Mouse (Mus musculus) lung, embryonic 14.5 days (tissue): ENCODE data around the gene Foxk1. TPM values are rescaled to one million over a fixed set of nuclear protein-coding genes. Genes with fewer than 3 reads are reported as not detected.

Experiments
- ATAC-seq: fragments of 200-750 bp; cut with Nextera tagmentation; 2 replicates; pipeline ENCODE4 v1.8.0; 2017; ENCODE audit warnings: mild to moderate bottlenecking, moderate TSS enrichment, moderate library complexity; ENCODE audit not compliant: insufficient read depth
- DNase-seq: peaks from one replicate; pipeline ENCODE4 v3.0.0-alpha.2; 2015
- H3K27ac ChIP-seq: fragments of 300-500 bp; sonication (generic); 2 replicates; pipeline ENCODE4 v1.5.1; 2014; ENCODE audit warnings: low read depth, mild to moderate bottlenecking, moderate library complexity
- H3K27me3 ChIP-seq: fragments of 300-500 bp; sonication (generic); 2 replicates; pipeline ENCODE4 v1.6.1; 2014; ENCODE audit warnings: low read length, control low read depth; ENCODE audit not compliant: insufficient read depth
- H3K36me3 ChIP-seq: fragments of 300-500 bp; sonication (generic); 2 replicates; pipeline ENCODE4 v1.6.1; 2014; ENCODE audit warnings: control low read depth; ENCODE audit not compliant: insufficient read depth
- H3K4me1 ChIP-seq: fragments of 300-500 bp; sonication (generic); 2 replicates; pipeline ENCODE4 v1.6.1; 2014; ENCODE audit warnings: antibody characterized with exemption, control low read depth; ENCODE audit not compliant: insufficient read depth
- H3K4me2 ChIP-seq: fragments of 300-500 bp; sonication (generic); 2 replicates; pipeline ENCODE4 v1.6.1; 2014; ENCODE audit warnings: mild to moderate bottlenecking
- H3K4me3 ChIP-seq: fragments of 300-500 bp; sonication (generic); 2 replicates; pipeline ENCODE4 v1.5.1; 2014; ENCODE audit warnings: low read depth, low read length
- H3K9ac ChIP-seq: fragments of 300-500 bp; sonication (generic); 2 replicates; pipeline ENCODE4 v1.6.1; 2014
- H3K9me3 ChIP-seq: fragments of 300-500 bp; sonication (generic); 2 replicates; pipeline ENCODE4 v1.6.1; 2016; ENCODE audit warnings: low read depth, low read length, control low read depth
- CTCF ChIP-seq: IDR thresholded peaks from 2 replicates; pipeline ENCODE4 v1.5.1; 2016; ENCODE audit warnings: antibody characterized with exemption, low read depth
- WGBS: fragments of 180-500 bp; shearing (Covaris S2); extraction: QIAGEN DNeasy Blood & Tissue Kit; methylation state at CpG from one replicate; pipeline ENCODE4 v1.1.7; 2014; 5-methylcytosine and 5-hydroxymethylcytosine counted together
- polyA plus RNA-seq: library from polyadenylated mRNA; unstranded; fragments of >200 nt; fragmentation: Nextera tagmentation; extraction: Ambion mirVana; gene quantifications from 2 replicates; pipeline ENCODE4 v1.2.1, GENCODE M21; 2014

Foxk1 gene
- polyA plus RNA-seq, 1 experiment from 2014 or later, result 7.9 TPM

DNA sequence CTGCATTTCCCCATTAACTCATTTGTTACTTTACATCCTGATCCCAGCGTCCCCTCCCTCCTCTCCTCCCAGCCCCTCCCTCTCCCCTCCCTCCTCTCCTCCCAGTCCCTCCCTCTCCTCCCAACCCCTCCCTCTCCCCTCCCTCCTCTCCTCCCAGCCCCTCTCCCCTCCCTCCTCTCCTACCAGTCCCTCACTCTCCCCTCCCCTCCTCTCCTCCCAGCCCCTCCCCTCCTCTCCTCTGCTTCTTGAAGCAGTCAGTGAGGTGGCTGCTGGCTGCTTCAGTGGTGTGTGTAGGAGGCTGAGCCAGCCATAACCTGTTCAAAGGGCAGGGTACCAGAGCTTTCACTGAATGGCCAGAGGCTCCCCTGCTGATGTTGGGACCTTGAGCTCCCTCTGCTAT is 50.5 kb downstream of the Foxk1 start:
- 23% methylated on average over 1 of the region's 1 CpGs for WGBS
- Histone ChIP-seq H3K27ac (no peak overlapping the region), H3K4me2 (no peak overlapping the region), H3K36me3 (peaks cover 64% of the 10 kb centered on the region), H3K9me3 (no peaks in the 10 kb centered on the region), H3K9ac (no peak overlapping the region), H3K4me3 (no peak overlapping the region), H3K4me1 (no peaks in the 10 kb centered on the region), H3K27me3 (no peaks in the 10 kb centered on the region)
- DNase-seq, result no peak
- ATAC-seq, result no peak
- TF ChIP-seq CTCF, result no peak

GRCm38 (mm10) chr5:142453742-142454141 is 52.4 kb downstream of the Foxk1 start:
- peaks cover 81% of the 10 kb centered on the region for H3K36me3 ChIP-seq
- H3K9ac ChIP-seq, result no peak overlapping the region
- TF ChIP-seq CTCF, result no peak
- H3K4me1 ChIP-seq, result no peaks in the 10 kb centered on the region
- no peak overlapping the region for H3K4me2 ChIP-seq
- H3K27ac ChIP-seq, result no peak overlapping the region
- 89% methylated on average over 13 of the region's 13 CpGs for WGBS
- H3K4me3 ChIP-seq, result no peak overlapping the region
- H3K9me3 ChIP-seq, result no peaks in the 10 kb centered on the region
- H3K27me3 ChIP-seq, result no peaks in the 10 kb centered on the region
- DNase-seq, result no peak
- no peak for ATAC-seq

- no peak for TF ChIP-seq CTCF
- DNase-seq, result no peak
- Histone ChIP-seq H3K9me3 (no peaks in the 10 kb centered on the region), H3K27ac (peak overlapping the region; percentile 76; the same call in 1 of the 2 replicates), H3K9ac (no peak overlapping the region), H3K4me3 (no peak overlapping the region), H3K36me3 (peaks cover 64% of the 10 kb centered on the region), H3K4me2 (no peak overlapping the region), H3K4me1 (no peaks in the 10 kb centered on the region), H3K27me3 (no peaks in the 10 kb centered on the region)
- ATAC-seq, result no peak
- WGBS, result 36% methylated on average over 15 of the region's 15 CpGs
Measured at GRCm38 (mm10) chr5:142456318-142456717, 55.0 kb downstream of the Foxk1 start.

DNA sequence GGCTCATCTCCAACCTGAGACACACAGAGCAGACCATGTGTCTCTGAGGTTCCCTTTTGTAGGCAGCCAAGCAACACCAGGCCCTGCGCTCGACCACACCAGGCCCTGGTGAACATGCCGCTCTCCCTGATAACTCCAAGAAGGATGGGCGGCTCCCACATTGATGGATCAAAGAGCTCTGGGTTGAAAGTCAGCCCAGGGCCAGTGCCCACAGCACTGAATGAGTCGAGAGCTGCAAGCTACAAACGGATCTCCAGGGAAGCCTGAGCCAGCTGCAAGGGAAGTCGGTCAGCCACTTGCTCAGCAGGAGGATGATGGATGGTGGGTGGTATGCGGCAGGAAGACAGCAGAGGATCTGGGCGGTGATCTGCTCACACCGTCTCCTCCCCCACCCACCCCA is 56.0 kb downstream of the Foxk1 start:
- no peak overlapping the region for H3K4me3 ChIP-seq
- WGBS, result 43% methylated on average over 10 of the region's 10 CpGs
- 0 out of 2 replicates have a peak, but pooled peaks have one; percentile 21 for ATAC-seq
- H3K27me3 ChIP-seq, result no peaks in the 10 kb centered on the region
- DNase-seq, result peak; percentile 51
- no peak for TF ChIP-seq CTCF
- H3K4me2 ChIP-seq, result no peak overlapping the region
- no peaks in the 10 kb centered on the region for H3K9me3 ChIP-seq
- peaks cover 64% of the 10 kb centered on the region for H3K36me3 ChIP-seq
- peak overlapping the region; percentile 76 for H3K27ac ChIP-seq
- H3K9ac ChIP-seq, result no peak overlapping the region
- H3K4me1 ChIP-seq, result no peaks in the 10 kb centered on the region

DNA sequence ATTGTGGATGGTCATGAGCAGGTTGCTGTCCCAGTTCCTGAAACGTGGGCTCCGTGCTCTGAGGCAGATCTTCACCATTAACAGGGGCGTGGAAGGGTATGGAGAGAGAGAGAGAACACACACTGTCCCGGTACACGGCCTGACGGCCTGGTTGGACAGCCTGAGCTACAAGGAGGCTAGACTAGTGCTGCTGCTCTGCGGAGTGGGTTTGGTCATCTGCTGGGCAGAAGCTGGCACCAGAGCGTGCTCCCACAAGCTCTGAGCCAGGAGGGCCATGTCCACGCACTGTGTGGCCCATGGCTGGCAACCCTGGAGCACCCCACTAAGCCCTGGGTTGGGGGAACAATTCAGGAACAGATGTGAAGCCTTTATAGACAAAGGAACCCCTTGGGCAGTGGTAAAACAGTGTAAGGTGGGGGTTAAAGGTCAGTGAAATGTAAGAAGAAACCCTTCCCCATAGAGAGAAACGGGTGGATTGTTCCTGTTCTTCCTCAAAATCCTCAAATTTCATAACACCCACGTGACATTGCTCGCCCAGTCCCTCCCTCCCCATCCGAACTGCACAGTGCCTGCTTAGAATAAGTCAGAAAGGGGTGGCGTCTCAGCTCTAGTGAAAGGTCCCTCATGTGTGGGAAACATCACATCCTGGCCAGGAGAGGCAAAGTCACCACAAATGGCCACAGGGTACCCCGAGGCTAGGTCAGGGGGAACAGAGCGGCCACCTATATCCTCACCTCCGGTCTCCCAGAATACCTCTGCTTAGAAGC is 57.7 kb downstream of the Foxk1 start:
- no peak for TF ChIP-seq CTCF
- ATAC-seq, result no peak
- 86% methylated on average over 17 of the region's 17 CpGs for WGBS
- Histone ChIP-seq H3K4me3 (no peak overlapping the region), H3K4me2 (no peak overlapping the region), H3K9ac (no peak overlapping the region), H3K36me3 (peaks cover 53% of the 10 kb centered on the region), H3K4me1 (no peaks in the 10 kb centered on the region), H3K9me3 (no peaks in the 10 kb centered on the region), H3K27me3 (no peaks in the 10 kb centered on the region), H3K27ac (no peak overlapping the region)
- DNase-seq, result no peak

DNA sequence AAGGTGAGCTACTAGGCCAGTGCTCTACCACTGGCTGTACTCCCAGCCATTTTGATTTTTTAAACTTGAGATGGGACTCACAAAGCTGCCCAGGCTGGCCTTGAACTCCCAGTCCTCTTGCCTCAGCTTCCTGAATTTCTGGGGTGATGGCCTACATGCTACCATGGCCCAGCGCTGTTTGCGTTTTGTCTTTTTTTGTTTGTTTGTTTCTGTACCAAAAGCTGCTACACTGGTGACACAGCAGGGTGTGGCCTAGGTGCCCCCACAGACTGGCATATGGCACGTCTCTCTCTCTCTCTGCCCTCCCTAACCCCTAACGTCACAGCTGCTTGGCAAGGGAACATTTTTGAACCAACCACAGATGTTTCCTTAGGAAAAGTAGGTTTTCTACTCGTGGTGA is 58.5 kb downstream of the Foxk1 start:
- Histone ChIP-seq H3K4me1 (no peaks in the 10 kb centered on the region), H3K4me2 (no peak overlapping the region), H3K9ac (no peak overlapping the region), H3K27ac (no peak overlapping the region), H3K4me3 (no peak overlapping the region), H3K36me3 (peaks cover 45% of the 10 kb centered on the region), H3K27me3 (no peaks in the 10 kb centered on the region), H3K9me3 (no peaks in the 10 kb centered on the region)
- TF ChIP-seq CTCF, result no peak
- 71% methylated on average over 5 of the region's 5 CpGs for WGBS
- ATAC-seq (no peak), DNase-seq (no peak)

GRCm38 (mm10) chr5:142461942-142462640 is 60.8 kb downstream of the Foxk1 start:
- Histone ChIP-seq H3K4me3 (no peak overlapping the region), H3K4me2 (no peak overlapping the region), H3K9ac (no peak overlapping the region), H3K9me3 (no peaks in the 10 kb centered on the region), H3K4me1 (no peaks in the 10 kb centered on the region), H3K27ac (no peak overlapping the region), H3K27me3 (no peaks in the 10 kb centered on the region), H3K36me3 (peaks cover 28% of the 10 kb centered on the region)
- DNase-seq (no peak), ATAC-seq (no peak)
- TF ChIP-seq CTCF, result no peak
- WGBS, result 94% methylated on average over 7 of the region's 7 CpGs
